Mouse (Mus musculus): ENCODE results near the gene Pianp.
"Not testable (repeated sequence)": the region's sequence is repeated elsewhere in the genome, so short reads cannot be mapped to it uniquely, and the experiment has no call there.

Gene Pianp

DNA sequence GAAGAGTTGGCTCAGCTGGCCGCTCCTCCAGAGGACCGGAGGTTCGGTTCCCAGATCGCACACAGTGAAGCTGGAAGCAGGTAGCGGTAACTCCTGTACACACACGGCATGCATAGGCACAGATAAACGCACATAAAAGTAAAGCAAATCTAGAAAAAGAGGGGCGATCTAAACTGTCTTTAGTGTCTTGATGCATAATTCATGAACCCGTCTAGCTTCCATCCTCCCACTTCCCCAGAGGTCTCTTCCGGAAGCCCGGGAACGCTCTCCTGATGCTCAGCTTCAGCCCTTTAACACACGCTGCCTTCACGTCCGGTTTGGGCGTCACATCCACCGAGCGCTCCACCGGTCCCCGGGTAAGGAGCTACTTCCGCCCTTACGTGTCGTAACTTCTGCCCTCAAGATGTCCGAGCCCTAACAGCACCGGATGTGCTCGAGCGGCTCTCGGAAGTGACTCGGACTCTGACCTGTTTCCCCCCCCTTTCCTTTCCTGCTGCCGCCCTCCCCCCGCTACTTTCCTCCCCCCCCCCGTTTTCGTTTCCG lies 12.2 kb downstream of the Pianp start:
- peak; percentile 87 for DNase-seq (ENCODE audit: low spot score)

DNA sequence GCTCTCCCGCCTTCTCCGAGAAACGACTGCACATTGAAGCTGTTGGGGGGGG lies 12.5 kb downstream of the Pianp start, which contains the start of gene Zfp384:
Zfp384 (plus strand) TSS at position 17 of the 52 bp plus-strand sequence.
- DNase-seq (ENCODE audit: low spot score) = no peak

DNA sequence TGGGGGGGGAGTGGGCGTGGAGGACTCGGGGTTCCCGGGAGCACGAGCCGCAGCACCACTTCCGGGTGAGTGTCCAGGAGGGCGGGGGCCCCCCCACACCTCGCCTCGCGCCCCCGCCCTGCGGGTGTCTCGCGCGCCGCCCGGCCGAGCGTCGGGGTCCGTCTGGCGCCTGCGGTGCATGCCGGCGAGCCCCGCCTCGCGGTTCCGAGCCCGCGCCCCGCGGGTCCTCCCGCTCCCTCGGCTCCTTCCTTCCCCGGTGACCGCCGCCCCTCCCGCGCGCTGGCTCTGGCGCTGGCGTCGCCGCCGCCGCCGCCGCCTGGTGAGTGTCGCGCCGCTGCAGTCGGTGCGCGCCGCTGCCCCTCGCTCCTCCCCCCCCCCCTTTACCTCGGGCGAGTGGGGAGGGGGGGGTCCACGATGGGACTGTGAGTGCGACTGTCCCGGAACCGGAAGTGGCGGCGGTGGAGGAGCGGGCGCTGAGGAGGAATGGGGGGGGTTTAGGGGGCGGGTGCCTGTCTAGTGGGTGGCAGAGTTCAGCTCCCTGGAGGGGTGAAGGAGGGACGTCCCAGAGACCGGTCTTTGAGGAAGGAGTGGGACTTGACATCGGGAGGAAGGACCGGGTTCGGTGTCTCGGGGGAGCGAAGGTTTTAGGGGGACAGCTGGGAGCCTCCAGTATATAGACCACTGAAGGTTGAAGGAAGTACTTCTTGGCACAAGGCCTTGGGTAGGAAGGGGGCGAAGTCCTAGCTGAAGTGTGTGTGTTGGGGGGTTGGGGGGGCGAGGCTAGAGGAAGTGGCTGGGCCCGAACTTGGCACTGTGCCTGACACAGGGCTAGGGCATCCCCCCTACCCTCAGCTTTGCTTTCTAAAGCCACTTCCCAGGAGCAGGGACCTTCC lies 12.9 kb downstream of the Pianp start:
- DNase-seq (ENCODE audit: low spot score) = peak; percentile 48

DNA sequence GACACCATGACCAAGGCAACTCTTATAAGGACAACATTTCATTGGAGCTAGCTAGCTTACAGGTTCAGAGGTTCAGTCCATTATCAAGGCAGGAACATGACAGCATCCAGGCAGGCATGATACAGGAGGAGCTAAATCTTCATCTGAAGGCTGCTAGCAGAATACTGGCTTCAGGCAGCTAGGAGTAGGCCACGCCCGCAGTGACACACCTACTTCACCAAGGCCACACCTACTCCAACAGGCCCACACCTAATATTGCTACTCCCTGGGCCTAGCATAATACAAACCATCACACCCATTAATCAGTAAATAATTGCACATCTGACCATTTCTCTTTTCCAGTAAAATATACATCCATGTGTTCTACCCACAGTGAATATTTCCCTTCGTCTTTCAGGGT lies 21.2 kb downstream of the Pianp start:
- no peak for DNase-seq (ENCODE audit: low spot score)

DNA sequence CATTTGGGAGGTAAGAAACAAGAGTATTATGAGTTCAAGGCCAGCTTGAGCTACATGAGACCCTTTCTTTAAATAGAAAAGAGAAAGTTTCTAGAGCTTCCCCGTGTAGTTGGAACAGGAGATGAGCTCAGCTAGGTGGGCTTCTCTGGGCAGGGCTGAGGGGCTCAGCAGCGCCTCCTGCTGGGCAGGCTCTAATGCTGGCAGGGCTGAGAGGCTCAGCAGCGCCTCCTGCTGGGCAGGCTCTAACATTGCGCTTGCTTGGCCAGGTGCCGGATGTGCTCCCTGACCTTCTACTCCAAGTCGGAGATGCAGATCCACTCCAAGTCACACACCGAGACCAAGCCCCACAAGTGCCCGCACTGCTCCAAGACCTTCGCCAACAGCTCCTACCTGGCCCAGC lies 34.0 kb downstream of the Pianp start:
- DNase-seq (ENCODE audit: low spot score) = not testable (repeated sequence)

- DNase-seq (ENCODE audit: low spot score) = no peak
These were observed 35.1 kb downstream of the Pianp start for GRCm38 (mm10) chr6:125031604-125032003.

GRCm38 (mm10) chr6:125038666-125039065 lies 42.2 kb downstream of the Pianp start:
- no peak for DNase-seq (ENCODE audit: low spot score)

DNA sequence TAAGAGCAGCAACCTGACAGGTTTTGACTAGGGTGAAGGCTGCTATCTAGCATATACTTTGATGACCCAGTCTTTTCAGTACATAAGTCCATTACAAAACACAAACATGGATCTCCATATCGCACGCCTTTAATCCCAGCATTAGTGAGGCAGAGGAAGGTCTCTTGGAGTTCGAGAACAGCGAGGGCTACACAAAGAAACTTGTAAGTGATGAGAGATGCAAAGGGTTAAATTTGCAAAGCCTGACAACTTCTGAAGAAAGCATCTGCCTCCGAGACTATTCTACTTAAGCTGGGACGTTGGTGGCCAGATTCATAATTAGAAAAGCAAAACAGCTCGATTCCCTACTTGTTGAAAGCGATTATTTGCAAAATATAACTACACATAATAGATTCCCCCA lies 42.6 kb downstream of the Pianp start:
- DNase-seq (ENCODE audit: low spot score) = no peak

DNA sequence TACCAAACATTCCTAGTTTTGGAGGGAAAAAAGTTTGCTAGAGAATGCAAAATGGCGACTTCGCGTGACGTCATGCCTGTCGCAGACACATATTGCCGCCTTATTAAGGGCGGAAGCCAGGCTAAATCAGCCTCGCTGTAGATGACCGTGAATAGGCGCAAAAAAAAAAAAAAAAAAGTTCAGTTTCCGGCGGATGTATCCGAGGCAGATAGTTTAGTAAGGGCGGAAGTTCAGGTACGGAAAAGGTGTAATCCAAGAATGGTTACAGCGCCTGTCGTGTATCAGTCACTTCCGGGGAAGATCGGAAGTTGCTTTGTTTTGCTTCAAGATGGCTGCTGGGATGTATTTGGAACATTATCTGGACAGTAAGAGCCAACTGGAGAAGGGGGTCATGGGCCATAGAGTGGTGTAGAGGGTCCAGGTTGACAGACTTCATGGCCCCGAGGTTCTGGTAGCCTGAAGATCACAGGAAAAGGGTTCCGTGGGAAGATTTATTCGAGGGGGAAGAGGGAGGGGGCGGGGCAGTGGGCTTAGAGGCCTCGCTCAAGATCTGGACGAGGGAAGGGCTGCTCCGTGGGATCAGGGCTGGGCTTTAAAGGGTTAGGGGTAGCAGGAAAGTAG lies 43.1 kb downstream of the Pianp start, which contains the start of gene Ing4:
Ing4 (plus strand) TSS at position 228 of the 621 bp plus-strand sequence.
- peak; percentile 56 for DNase-seq (ENCODE audit: low spot score)

DNA sequence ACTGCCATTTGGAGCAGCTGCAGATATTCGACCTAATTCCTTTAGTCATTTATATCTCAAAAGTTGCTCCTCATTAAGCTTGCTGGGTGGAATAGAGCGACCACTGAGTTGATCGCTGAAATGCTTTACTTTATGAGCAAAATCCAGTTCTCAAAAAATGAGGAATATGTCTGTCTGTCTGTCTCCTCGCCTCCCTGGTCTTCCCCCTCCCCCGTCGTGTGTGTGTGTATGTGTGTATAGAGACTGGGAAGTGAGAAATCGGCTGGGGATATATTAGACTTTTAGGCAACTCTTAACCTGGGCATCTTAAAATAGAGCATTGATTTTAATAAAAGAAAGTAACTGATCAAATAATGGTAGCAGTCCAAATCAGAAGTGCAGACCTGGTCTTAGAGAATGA lies 43.7 kb downstream of the Pianp start:
- no peak for DNase-seq (ENCODE audit: low spot score)

DNA sequence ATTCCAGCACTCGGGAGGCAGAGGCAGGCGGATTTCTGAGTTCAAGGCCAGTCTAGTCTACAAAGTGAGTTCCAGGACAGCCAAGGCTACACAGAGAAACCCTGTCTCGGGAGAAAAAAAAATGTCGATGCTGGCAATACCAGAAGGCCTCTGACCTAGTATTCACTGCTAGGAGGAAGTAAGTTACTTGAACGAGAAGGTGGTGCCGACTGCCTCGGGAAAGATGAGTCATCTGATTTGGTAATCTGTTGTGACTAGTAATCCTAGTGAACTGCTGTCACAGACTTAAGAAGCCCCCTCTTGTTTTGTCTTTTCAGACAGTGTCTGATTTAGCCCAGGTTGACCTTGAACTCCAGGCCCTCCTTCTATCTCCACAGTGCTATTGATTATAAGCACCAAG lies 44.6 kb downstream of the Pianp start:
- no peak for DNase-seq (ENCODE audit: low spot score)

- DNase-seq (ENCODE audit: low spot score) = no peak
These were observed 45.6 kb downstream of the Pianp start for GRCm38 (mm10) chr6:125042081-125042480.

GRCm38 (mm10) chr6:125046691-125047090 lies 50.2 kb downstream of the Pianp start:
- peak; percentile 35 for DNase-seq (ENCODE audit: low spot score)

- DNase-seq (ENCODE audit: low spot score) = no peak
These were observed 53.2 kb downstream of the Pianp start, which contains the start of gene Acrbp for GRCm38 (mm10) chr6:125049678-125050077. Acrbp (plus strand) TSS chr6:125049689.

DNA sequence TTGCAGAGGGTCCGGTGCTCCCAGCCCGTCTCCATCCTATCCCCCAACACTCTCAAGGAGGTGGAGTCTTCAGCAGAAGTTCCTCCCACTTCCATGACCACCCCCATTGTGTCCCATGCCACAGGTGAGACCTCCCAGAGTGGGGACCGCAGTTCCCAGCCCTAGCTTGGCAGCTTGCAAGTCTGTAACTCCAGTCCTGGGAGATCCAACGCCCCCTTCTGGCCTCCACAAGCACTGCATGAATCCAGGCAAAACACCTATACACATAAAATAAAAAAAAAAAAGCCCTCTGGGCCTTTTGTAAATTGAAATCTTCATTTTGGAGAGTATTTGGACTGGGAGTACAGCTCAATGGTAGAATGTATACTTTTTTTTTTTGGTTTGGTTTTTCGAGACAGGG lies 54.7 kb downstream of the Pianp start:
- no peak for DNase-seq (ENCODE audit: low spot score)
